Mouse (Mus musculus) CH12.LX (cell line): Measurements from ENCODE around the gene Pik3r2. TPM values are rescaled to one million over a fixed set of nuclear protein-coding genes. Genes with fewer than 3 reads are reported as not detected.

Source experiments
- DNase-seq: peaks from one replicate; pipeline ENCODE4 v3.0.0-alpha.2; 2013; ENCODE audit errors: extremely low read depth
- H3K27ac ChIP-seq: 2 replicates; pipeline ENCODE4 v1.5.1; 2012; ENCODE audit warnings: low read depth, mild to moderate bottlenecking, control low read depth, moderate library complexity; ENCODE audit not compliant: insufficient read depth
- H3K27me3 ChIP-seq: replicated peaks from 2 replicates; pipeline ENCODE3; 2012; ENCODE audit warnings: inconsistent platforms
- H3K36me3 ChIP-seq, 2 experiments: replicated peaks in 1 of 2; 2 replicates each; pipeline versions ENCODE3 to v1.6.1; 2012; ENCODE audit warnings: inconsistent platforms in 1 of 2, low read length in 1 of 2, mild to moderate bottlenecking in 1 of 2, mixed read lengths in 1 of 2, moderate library complexity in 1 of 2; ENCODE audit not compliant: control insufficient read depth in 1 of 2, insufficient read depth in 1 of 2
- H3K4me1 ChIP-seq, 2 experiments: 2 replicates each; pipeline ENCODE4 v1.6.1; 2012; ENCODE audit warnings: inconsistent platforms in 1 of 2, moderate library complexity in 1 of 2; ENCODE audit not compliant: insufficient read depth in 2 of 2, control insufficient read depth in 1 of 2
- H3K4me2 ChIP-seq: 2 replicates; pipeline ENCODE4 v1.6.1; 2012; ENCODE audit warnings: low read depth, mild to moderate bottlenecking, control low read depth; ENCODE audit not compliant: poor library complexity, insufficient read depth, severe bottlenecking
- H3K4me3 ChIP-seq, 3 experiments: fragments of 150-350 bp in 1 of 3; sonication (generic) in 1 of 3; replicated peaks in 1 of 3; 2 replicates each; pipeline versions ENCODE3 to v1.5.1; 2011 to 2012; ENCODE audit warnings: low read depth in 2 of 3, low read length in 2 of 3, mild to moderate bottlenecking in 2 of 3, moderate library complexity in 2 of 3, control low read depth in 1 of 3, improper control_type of control experiment in 1 of 3, inconsistent platforms in 1 of 3, mixed read lengths in 1 of 3; ENCODE audit not compliant: poor library complexity in 1 of 3
- H3K79me2 ChIP-seq: replicated peaks from 2 replicates; pipeline ENCODE4 v1.6.1; 2012; ENCODE audit warnings: mild to moderate bottlenecking, moderate library complexity; ENCODE audit not compliant: control insufficient read depth, poor library complexity, insufficient read depth, severe bottlenecking; ENCODE audit errors: extremely low read depth
- H3K9ac ChIP-seq: 2 replicates; pipeline ENCODE4 v1.6.1; 2012; ENCODE audit warnings: low read depth, mild to moderate bottlenecking, control low read depth, moderate library complexity; ENCODE audit not compliant: insufficient read depth
- H3K9me3 ChIP-seq: replicated peaks from 2 replicates; pipeline ENCODE3; 2012; ENCODE audit warnings: low read length, inconsistent platforms, mixed read lengths
- CHD1 ChIP-seq: IDR thresholded peaks from 2 replicates; pipeline ENCODE4 v1.6.1; 2012; ENCODE audit warnings: low read depth, low read length, improper control_type of control experiment, inconsistent platforms
- CHD2 ChIP-seq: IDR thresholded peaks from 2 replicates; pipeline ENCODE4 v1.6.1; 2011; ENCODE audit warnings: low read length, improper control_type of control experiment
- CTCF ChIP-seq, 2 experiments: IDR thresholded peaks in 1 of 2; conservative IDR thresholded peaks in 1 of 2; 2 replicates each; pipeline ENCODE4 v1.5.1; 2011 to 2012; ENCODE audit warnings: low read depth in 2 of 2, low read length in 2 of 2, improper control_type of control experiment in 1 of 2, inconsistent platforms in 1 of 2, mild to moderate bottlenecking in 1 of 2, moderate library complexity in 1 of 2
- E2F4 ChIP-seq: IDR thresholded peaks from 2 replicates; pipeline ENCODE4 v1.6.1; 2011; ENCODE audit warnings: low read depth, low read length, improper control_type of control experiment; ENCODE audit not compliant: insufficient replicate concordance
- ETS1 ChIP-seq: conservative IDR thresholded peaks from 2 replicates; pipeline ENCODE4 v1.6.1; 2012; ENCODE audit warnings: low read depth, mild to moderate bottlenecking, inconsistent platforms, low read length, improper control_type of control experiment, moderate library complexity
- JUN ChIP-seq: IDR thresholded peaks from 2 replicates; pipeline ENCODE4 v1.6.1; 2011; ENCODE audit warnings: low read depth, mild to moderate bottlenecking, low read length, improper control_type of control experiment, moderate library complexity; ENCODE audit not compliant: insufficient read depth
- MAFK ChIP-seq: IDR thresholded peaks from 2 replicates; pipeline ENCODE4 v1.6.1; 2011; ENCODE audit warnings: low read length, improper control_type of control experiment; ENCODE audit not compliant: insufficient replicate concordance
- MAX ChIP-seq: IDR thresholded peaks from 2 replicates; pipeline ENCODE4 v1.6.1; 2011; ENCODE audit warnings: low read length, improper control_type of control experiment
- MAZ ChIP-seq: IDR thresholded peaks from 2 replicates; pipeline ENCODE4 v1.6.1; 2012; ENCODE audit warnings: low read depth, mild to moderate bottlenecking, inconsistent platforms, low read length, improper control_type of control experiment, moderate library complexity
- MYC ChIP-seq: IDR thresholded peaks from 2 replicates; pipeline ENCODE4 v1.6.1; 2011; ENCODE audit warnings: low read depth, mild to moderate bottlenecking, improper control_type of control experiment, low read length
- NELFE ChIP-seq: IDR thresholded peaks from 2 replicates; pipeline ENCODE4 v1.6.1; 2011; ENCODE audit warnings: low read depth, low read length, improper control_type of control experiment
- PAX5 ChIP-seq: IDR thresholded peaks from 2 replicates; pipeline ENCODE4 v1.6.1; 2012; ENCODE audit warnings: low read length, inconsistent platforms, mixed read lengths
- POLR2A ChIP-seq: IDR thresholded peaks from 2 replicates; pipeline ENCODE4 v1.6.1; 2011; ENCODE audit warnings: low read depth, mild to moderate bottlenecking, improper control_type of control experiment, low read length
- POLR2AphosphoS2 ChIP-seq: IDR thresholded peaks from 2 replicates; pipeline ENCODE4 v1.6.1; 2011; ENCODE audit warnings: low read depth, low read length, improper control_type of control experiment
- RAD21 ChIP-seq: IDR thresholded peaks from 2 replicates; pipeline ENCODE4 v1.6.1; 2011; ENCODE audit warnings: low read depth, mild to moderate bottlenecking, low read length, improper control_type of control experiment, moderate library complexity
- RCOR1 ChIP-seq: conservative IDR thresholded peaks from 2 replicates; pipeline ENCODE4 v1.6.1; 2012; ENCODE audit warnings: low read depth, mild to moderate bottlenecking, inconsistent platforms, low read length, improper control_type of control experiment
- SIN3A ChIP-seq: IDR thresholded peaks from 2 replicates; pipeline ENCODE4 v1.6.1; 2012; ENCODE audit warnings: low read length, improper control_type of control experiment, inconsistent platforms
- USF1 ChIP-seq: IDR thresholded peaks from 2 replicates; pipeline ENCODE4 v1.6.1; 2014; ENCODE audit warnings: low read depth, mild to moderate bottlenecking, inconsistent platforms, low read length, improper control_type of control experiment
- ZC3H11A ChIP-seq: IDR thresholded peaks from 2 replicates; pipeline ENCODE4 v1.6.1; 2012; ENCODE audit warnings: low read depth, mild to moderate bottlenecking, inconsistent platforms, low read length, improper control_type of control experiment
- ZKSCAN1 ChIP-seq: IDR thresholded peaks from 2 replicates; pipeline ENCODE4 v1.6.1; 2012; ENCODE audit warnings: low read depth, inconsistent platforms, low read length, improper control_type of control experiment, borderline replicate concordance
- ZMIZ1 ChIP-seq: IDR thresholded peaks from 2 replicates; pipeline ENCODE4 v1.6.1; 2012; ENCODE audit warnings: low read depth, mild to moderate bottlenecking, inconsistent platforms, low read length, improper control_type of control experiment
- dilution Hi-C: fragments of 300-500 bp; cut with MboI; formaldehyde crosslinking; loops from 2 replicates; pipeline ENCODE4 v1.14.3; 2020; ENCODE audit warnings: low sequenced_read_pairs; ENCODE audit not compliant: extremely low pct_unique_long_range_greater_than_20kb, extremely low pct_ligation_motif_present
- in situ Hi-C: fragments of 300-500 bp; cut with MboI; formaldehyde crosslinking; loops from 3 replicates; pipeline ENCODE4 v1.14.3; 2019; ENCODE audit warnings: low sequenced_read_pairs, low pct_ligation_motif_present, low pct_unique_long_range_greater_than_20kb, mixed read lengths
- polyA plus RNA-seq: library from polyadenylated mRNA; unstranded; fragments of >175 nt; gene quantifications from 2 replicates; pipeline ENCODE4 v1.2.1, GENCODE M21; 2012; ENCODE audit warnings: low read depth; ENCODE audit not compliant: insufficient read length
- total RNA-seq, 2 experiments: library from RNA; depleted of rRNA; stranded (reverse); fragments of 300-350 nt in 1 of 2; fragments of >200 nt in 1 of 2; gene quantifications; 2 replicates each; pipeline ENCODE4 v1.2.3; 2012 to 2014

Pik3r2 gene
- total and polyA plus RNA-seq, 3 experiments, result 13.8 to 45.9 (median 25.8) TPM

DNA sequence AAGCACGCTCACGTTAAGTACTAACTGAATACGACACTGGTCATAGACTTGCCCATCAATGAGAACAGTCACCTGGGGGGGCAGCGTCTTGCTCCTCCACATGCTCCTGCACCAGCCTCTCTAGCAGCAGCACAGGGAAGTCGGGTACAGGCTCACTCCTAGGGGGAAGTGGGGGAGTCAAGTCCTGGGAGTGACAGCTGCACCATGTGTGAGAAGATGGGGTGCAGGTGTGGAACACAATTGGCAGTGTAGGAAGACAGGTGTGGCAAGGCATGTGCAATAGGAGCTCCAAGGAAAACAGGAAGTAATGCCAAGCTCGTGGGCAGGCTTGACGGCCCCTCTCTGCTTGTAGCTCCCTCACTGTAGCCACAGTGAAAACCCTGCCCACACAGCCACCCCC lies 5.3 kb downstream of the Pik3r2 start:
- Histone ChIP-seq H3K4me1 (peaks cover 61 to 84% of the 10 kb centered on the region in 2 experiments), H3K36me3 (peaks cover 32 to 62% of the 10 kb centered on the region in 2 experiments)

DNA sequence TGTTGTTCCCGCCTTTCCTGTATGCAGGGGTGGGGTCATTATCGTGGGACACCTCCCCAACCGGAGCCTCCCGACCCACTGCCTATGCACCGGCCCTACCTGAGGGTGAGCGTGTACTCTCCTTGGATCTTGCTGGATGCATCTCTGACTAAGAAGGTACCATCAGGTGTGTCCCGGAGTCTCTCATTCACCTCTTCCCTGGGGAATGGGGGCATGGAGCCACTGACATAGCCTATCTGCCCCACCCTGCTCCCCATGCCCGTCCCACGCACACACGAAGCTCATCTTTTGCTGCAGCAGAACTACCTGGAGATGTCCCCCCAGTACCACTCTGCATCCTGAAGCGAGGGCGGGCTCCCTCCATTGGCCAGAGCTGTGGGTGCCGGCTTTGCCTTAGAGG lies 5.8 kb downstream of the Pik3r2 start:
- Histone ChIP-seq H3K4me1 (peaks cover 60 to 81% of the 10 kb centered on the region in 2 experiments), H3K9me3 (no peaks in the 10 kb centered on the region), H3K4me2 (no peak overlapping the region), H3K36me3 (peaks cover 32 to 62% of the 10 kb centered on the region in 2 experiments), H3K4me3 (no peak overlapping the region), H3K79me2 (0 out of 2 replicates have a peak, but pooled peaks cover 4% of the 10 kb centered on the region), H3K9ac (no peak overlapping the region), H3K27ac (no peak overlapping the region), H3K27me3 (no peaks in the 10 kb centered on the region)
- in situ Hi-C loops (no loop called here), dilution Hi-C loops (no loop called here)
- TF ChIP-seq USF1 (no peak), POLR2AphosphoS2 (no peak), ETS1 (no peak), RCOR1 (no peak), MYC (no peak), MAZ (no peak), JUN (no peak), NELFE (no peak), SIN3A (no peak), ZKSCAN1 (no peak), CHD2 (no peak), PAX5 (no peak), POLR2A (no peak), MAX (no peak), CHD1 (no peak), ZMIZ1 (no peak), ZC3H11A (no peak), CTCF (conservative IDR thresholded peaks at IDR 0.05 in 1 of 2, IDR thresholded peaks at IDR 0.05 in 1 of 2; ENCODE audit: low read depth in 2 of 2, low read length in 2 of 2) (no peak), RAD21 (no peak)
- no peak for DNase-seq

More for the DNA sequence above, 5.3 kb downstream of the Pik3r2 start:
- no peak overlapping the region for H3K9ac ChIP-seq
- 0 out of 2 replicates have a peak, but pooled peaks cover 7% of the 10 kb centered on the region for H3K79me2 ChIP-seq
- H3K27ac ChIP-seq, result no peak overlapping the region
- no peak for TF ChIP-seq MAFK
- no peak for TF ChIP-seq USF1
- TF ChIP-seq MAX, result no peak
- no peak for TF ChIP-seq E2F4
- no peak for TF ChIP-seq RAD21
- H3K4me3 ChIP-seq, result no peak overlapping the region
- H3K4me2 ChIP-seq, result no peak overlapping the region
- dilution Hi-C loops (no loop called here), in situ Hi-C loops (no loop called here)
- no peak for DNase-seq
- H3K27me3 ChIP-seq, result no peaks in the 10 kb centered on the region
- H3K9me3 ChIP-seq, result no peaks in the 10 kb centered on the region
